Mouse (Mus musculus): ENCODE measurements around the gene Lrrn4.

- TF ChIP-seq CTCF (IDR thresholded peaks at IDR 0.05; ENCODE audit: extremely low read depth, insufficient read depth, insufficient read length, insufficient replicate concordance): peak; percentile 99
- peak; percentile 54; the same call in 1 of the 2 replicates for TF ChIP-seq POLR2A (IDR thresholded peaks at IDR 0.05; ENCODE audit: low read depth, low read length)
Measured at GRCm38 (mm10) chr2:132846407-132847358, 34.0 kb downstream of the Lrrn4 start, which contains the start of gene Crls1.
